Mouse (Mus musculus) hindbrain, embryonic 11.5 days (tissue): ENCODE measurements around the gene Wdr59. TPM values are rescaled to one million over a fixed set of nuclear protein-coding genes. Genes with fewer than 3 reads are reported as not detected.

ENCODE experiments used
- ATAC-seq: fragments of 200-750 bp; cut with Nextera tagmentation; 2 replicates; pipeline ENCODE4 v1.8.0; 2017; ENCODE audit warnings: mild to moderate bottlenecking, moderate TSS enrichment, moderate library complexity; ENCODE audit not compliant: low FRiP score
- DNase-seq: peaks from one replicate; pipeline ENCODE4 v3.0.0-alpha.2; 2015; ENCODE audit warnings: low spot score
- H3K27ac ChIP-seq: fragments of 300-500 bp; sonication (generic); 2 replicates; pipeline ENCODE4 v1.5.1; 2014; ENCODE audit warnings: mild to moderate bottlenecking, low read depth, low read length
- H3K27me3 ChIP-seq: fragments of 300-500 bp; sonication (generic); 2 replicates; pipeline ENCODE4 v1.6.1; 2014; ENCODE audit warnings: mild to moderate bottlenecking, low read length, moderate library complexity, mixed read lengths; ENCODE audit not compliant: control insufficient read depth, insufficient read depth
- H3K36me3 ChIP-seq: fragments of 300-500 bp; sonication (generic); 2 replicates; pipeline ENCODE4 v1.6.1; 2014; ENCODE audit warnings: mild to moderate bottlenecking, low read length, moderate library complexity, mixed read lengths; ENCODE audit not compliant: control insufficient read depth, insufficient read depth
- H3K4me1 ChIP-seq: fragments of 300-500 bp; sonication (generic); replicated peaks from 2 replicates; pipeline ENCODE4 v1.6.1; 2014; ENCODE audit warnings: low read length, mixed read lengths; ENCODE audit not compliant: control insufficient read depth, insufficient read depth
- H3K4me2 ChIP-seq: fragments of 300-500 bp; sonication (generic); replicated peaks from 2 replicates; pipeline ENCODE4 v1.6.1; 2014; ENCODE audit warnings: mild to moderate bottlenecking, low read depth, low read length
- H3K4me3 ChIP-seq: fragments of 300-500 bp; sonication (generic); 2 replicates; pipeline ENCODE4 v1.5.1; 2014; ENCODE audit warnings: low read depth, low read length
- H3K9ac ChIP-seq: fragments of 300-500 bp; sonication (generic); 2 replicates; pipeline ENCODE4 v1.6.1; 2014; ENCODE audit warnings: low read depth, low read length
- H3K9me3 ChIP-seq: fragments of 300-500 bp; sonication (generic); 2 replicates; pipeline ENCODE4 v1.6.1; 2016; ENCODE audit warnings: low read length; ENCODE audit not compliant: control insufficient read depth
- WGBS: fragments of 180-500 bp; shearing (Covaris S2); extraction: QIAGEN DNeasy Blood & Tissue Kit; methylation state at CpG from one replicate; pipeline ENCODE4 v1.1.7; 2014; 5-methylcytosine and 5-hydroxymethylcytosine counted together
- polyA plus RNA-seq: library from polyadenylated mRNA; unstranded; fragments of >200 nt; fragmentation: Nextera tagmentation; extraction: Ambion mirVana; gene quantifications from 2 replicates; pipeline ENCODE4 v1.2.1, GENCODE M21; 2014

The Wdr59 gene
- polyA plus RNA-seq: 2.9 and 4.6 TPM in 2 replicates

- Histone ChIP-seq H3K27ac (no peak within 1 kb of the TSS), H3K9me3 (no peaks in the 10 kb centered on the region), H3K4me1 (no peaks in the 10 kb centered on the region), H3K36me3 (no peaks in the 10 kb centered on the region), H3K4me2 (peak within 1 kb of the TSS; percentile 42), H3K27me3 (no peaks in the 10 kb centered on the region), H3K4me3 (peak within 1 kb of the TSS; percentile 57), H3K9ac (peak within 1 kb of the TSS; percentile 20; the same call in 1 of the 2 replicates)
- WGBS: under 1% methylated on average over 34 of the region's 34 CpGs
- DNase-seq (peak; percentile 99), ATAC-seq (peak; percentile 98)
Measured at GRCm38 (mm10) chr8:111521713-111522429, at the start of gene Wdr59. Wdr59 (minus strand) TSS chr8:111522092.

GRCm38 (mm10) chr8:111571661-111572060 lies 49.8 kb upstream of the Wdr59 start:
- H3K4me1 ChIP-seq: peaks cover 4% of the 10 kb centered on the region; the same call in 1 of the 2 replicates
- no peak overlapping the region for H3K27ac ChIP-seq
- no peaks in the 10 kb centered on the region for H3K9me3 ChIP-seq
- H3K9ac ChIP-seq: no peak overlapping the region
- 91% methylated on average over 10 of the region's 10 CpGs for WGBS
- H3K36me3 ChIP-seq: no peaks in the 10 kb centered on the region
- no peak overlapping the region for H3K4me3 ChIP-seq
- no peak overlapping the region for H3K4me2 ChIP-seq
- no peak for DNase-seq
- no peak for ATAC-seq
- no peaks in the 10 kb centered on the region for H3K27me3 ChIP-seq

GRCm38 (mm10) chr8:111570432-111570831 lies 48.5 kb upstream of the Wdr59 start:
- WGBS: 78% methylated on average over 2 of the region's 2 CpGs
- H3K4me3 ChIP-seq: no peak overlapping the region
- peaks cover 4% of the 10 kb centered on the region; the same call in 1 of the 2 replicates for H3K4me1 ChIP-seq
- H3K36me3 ChIP-seq: no peaks in the 10 kb centered on the region
- H3K9me3 ChIP-seq: no peaks in the 10 kb centered on the region
- H3K4me2 ChIP-seq: no peak overlapping the region
- no peak overlapping the region for H3K27ac ChIP-seq
- ATAC-seq: no peak
- no peaks in the 10 kb centered on the region for H3K27me3 ChIP-seq
- H3K9ac ChIP-seq: no peak overlapping the region
- DNase-seq: no peak

GRCm38 (mm10) chr8:111569926-111570325 lies 48.0 kb upstream of the Wdr59 start:
- no peaks in the 10 kb centered on the region for H3K27me3 ChIP-seq
- no peaks in the 10 kb centered on the region for H3K36me3 ChIP-seq
- no peaks in the 10 kb centered on the region for H3K9me3 ChIP-seq
- DNase-seq: no peak
- H3K4me1 ChIP-seq: peaks cover 4% of the 10 kb centered on the region; the same call in 1 of the 2 replicates
- no peak overlapping the region for H3K4me3 ChIP-seq
- no peak overlapping the region for H3K9ac ChIP-seq
- H3K4me2 ChIP-seq: no peak overlapping the region
- whole genome bisulfite sequencing: 85% methylated on average over 4 of the region's 4 CpGs
- no peak overlapping the region for H3K27ac ChIP-seq
- no peak for ATAC-seq

GRCm38 (mm10) chr8:111568029-111568428 lies 46.1 kb upstream of the Wdr59 start:
- DNase-seq (no peak), ATAC-seq (no peak)
- Histone ChIP-seq H3K27me3 (no peaks in the 10 kb centered on the region), H3K9me3 (no peaks in the 10 kb centered on the region), H3K36me3 (no peaks in the 10 kb centered on the region), H3K4me2 (no peak overlapping the region), H3K9ac (no peak overlapping the region), H3K4me1 (peaks cover 4% of the 10 kb centered on the region; the same call in 1 of the 2 replicates), H3K4me3 (no peak overlapping the region), H3K27ac (no peak overlapping the region)
- 55% methylated on average over 3 of the region's 3 CpGs for WGBS

- WGBS: 73% methylated on average over 3 of the region's 3 CpGs
- no peaks in the 10 kb centered on the region for H3K9me3 ChIP-seq
- H3K4me1 ChIP-seq: 0 out of 2 replicates have a peak, but pooled peaks cover 4% of the 10 kb centered on the region
- no peaks in the 10 kb centered on the region for H3K36me3 ChIP-seq
- H3K4me2 ChIP-seq: no peak overlapping the region
- DNase-seq: no peak
- no peak for ATAC-seq
- no peak overlapping the region for H3K9ac ChIP-seq
- H3K27ac ChIP-seq: no peak overlapping the region
- H3K4me3 ChIP-seq: no peak overlapping the region
- H3K27me3 ChIP-seq: no peaks in the 10 kb centered on the region
Measured at GRCm38 (mm10) chr8:111567571-111567970, 45.7 kb upstream of the Wdr59 start.

- DNase-seq (no peak), ATAC-seq (no peak)
- WGBS: 68% methylated on average over 9 of the region's 9 CpGs
- Histone ChIP-seq H3K27ac (no peak overlapping the region), H3K9ac (no peak overlapping the region), H3K4me2 (no peak overlapping the region), H3K4me3 (no peak overlapping the region), H3K27me3 (no peaks in the 10 kb centered on the region), H3K9me3 (no peaks in the 10 kb centered on the region), H3K4me1 (0 out of 2 replicates have a peak, but pooled peaks cover 4% of the 10 kb centered on the region), H3K36me3 (no peaks in the 10 kb centered on the region)
Measured at GRCm38 (mm10) chr8:111566326-111566725, 44.4 kb upstream of the Wdr59 start.

GRCm38 (mm10) chr8:111565784-111566191 lies 43.9 kb upstream of the Wdr59 start:
- H3K9me3 ChIP-seq: no peaks in the 10 kb centered on the region
- H3K4me2 ChIP-seq: no peak overlapping the region
- H3K9ac ChIP-seq: no peak overlapping the region
- WGBS: 44% methylated on average over 5 of the region's 5 CpGs
- ATAC-seq: no peak
- no peak overlapping the region for H3K4me3 ChIP-seq
- no peak for DNase-seq
- no peak overlapping the region for H3K27ac ChIP-seq
- H3K36me3 ChIP-seq: no peaks in the 10 kb centered on the region
- H3K27me3 ChIP-seq: no peaks in the 10 kb centered on the region
- H3K4me1 ChIP-seq: 0 out of 2 replicates have a peak, but pooled peaks cover 4% of the 10 kb centered on the region

- Histone ChIP-seq H3K4me3 (no peak overlapping the region), H3K27me3 (no peaks in the 10 kb centered on the region), H3K9me3 (no peaks in the 10 kb centered on the region), H3K27ac (no peak overlapping the region), H3K36me3 (no peaks in the 10 kb centered on the region), H3K4me2 (no peak overlapping the region), H3K4me1 (0 out of 2 replicates have a peak, but pooled peaks cover 2% of the 10 kb centered on the region), H3K9ac (no peak overlapping the region)
- DNase-seq (no peak), ATAC-seq (no peak)
- 93% methylated on average over 2 of the region's 2 CpGs for WGBS
Measured at GRCm38 (mm10) chr8:111564093-111564492, 42.2 kb upstream of the Wdr59 start.
